Mouse (Mus musculus): ENCODE measurements around the gene Prr19.

- TF ChIP-seq POLR2A (IDR thresholded peaks at IDR 0.05; ENCODE audit: control insufficient read depth, extremely low read depth, insufficient read depth, low read length, poor library complexity) (no peak), CTCF (IDR thresholded peaks at IDR 0.05; ENCODE audit: borderline replicate concordance, control insufficient read depth, extremely low read depth, insufficient read depth, low read length, poor library complexity) (no peak)
These were observed 21.1 kb upstream of the Prr19 start for GRCm38 (mm10) chr7:25279861-25280791.
